In genomic region chr11:56131339-56131823, GRCm38 (mm10) we compare ENCODE assay signal across 8 mouse cellular contexts.
DNase-seq lines count a peak whose midpoint lies in the region; ATAC-seq lines count a peak whose summit lies in the region.

No protein-coding gene starts in this region.

- H3K9me3 ChIP-seq in heart, embryonic 13.5 days = no peaks in the 10 kb centered on the region
- no peaks in the 10 kb centered on the region for H3K9me3 ChIP-seq in midbrain, embryonic 14.5 days (ENCODE audit: control insufficient read depth, low read length)

- 27% methylated on average over 15 of the region's 15 CpGs for WGBS in heart, embryonic 13.5 days
- 29% methylated on average over 15 of the region's 15 CpGs for WGBS in midbrain, embryonic 14.5 days

- H3K27ac ChIP-seq in heart, embryonic 13.5 days (replicated peaks) = no peak overlapping the region
- H3K27ac ChIP-seq in midbrain, embryonic 14.5 days (replicated peaks; ENCODE audit: low read depth, low read length) = no peak overlapping the region

- no peaks in the 10 kb centered on the region for H3K27me3 ChIP-seq in heart, embryonic 13.5 days (replicated peaks)
- H3K27me3 ChIP-seq in midbrain, embryonic 14.5 days (ENCODE audit: control insufficient read depth, insufficient read depth, low read length) = no peaks in the 10 kb centered on the region

- H3K4me3 ChIP-seq in heart, embryonic 13.5 days = no peak overlapping the region
- no peak overlapping the region for H3K4me3 ChIP-seq in midbrain, embryonic 14.5 days (replicated peaks; ENCODE audit: low read depth, low read length)

- H3K4me1 ChIP-seq in heart, embryonic 13.5 days = 0 out of 2 replicates have a peak, but pooled peaks cover 6% of the 10 kb centered on the region
- no peaks in the 10 kb centered on the region for H3K4me1 ChIP-seq in midbrain, embryonic 14.5 days (ENCODE audit: control insufficient read depth, insufficient read depth, low read length)

- no peak overlapping the region for H3K9ac ChIP-seq in heart, embryonic 13.5 days
- no peak overlapping the region for H3K9ac ChIP-seq in midbrain, embryonic 14.5 days (replicated peaks; ENCODE audit: low read length)

- peak overlapping the region; percentile 34 for H3K4me2 ChIP-seq in heart, embryonic 13.5 days
- peak overlapping the region; percentile 25; the same call in 1 of the 2 replicates for H3K4me2 ChIP-seq in midbrain, embryonic 14.5 days (ENCODE audit: low read length)

- DNase-seq in adrenal gland, adult (ENCODE audit: inconsistent age in 2 of 2, low spot score in 1 of 2) = peak; percentile 15 to 74
- DNase-seq in adrenal gland, postnatal 4 days (ENCODE audit: low spot score in 2 of 2) = no peak
- DNase-seq in A20 (ENCODE audit: low read depth, low spot score) = peak; percentile 30
- DNase-seq in cerebellum, postnatal 25 days = peak; percentile 21 to 49
- peak; percentile 33 to 62 for DNase-seq in layer of hippocampus, postnatal 36 days
- DNase-seq in midbrain, embryonic 14.5 days = peak; percentile 95
- peak; percentile 9 for DNase-seq in yolk sac, embryonic 10.5 days (ENCODE audit: low spot score)

- H3K36me3 ChIP-seq in heart, embryonic 13.5 days = no peaks in the 10 kb centered on the region
- no peaks in the 10 kb centered on the region for H3K36me3 ChIP-seq in midbrain, embryonic 14.5 days (ENCODE audit: control insufficient read depth, insufficient read depth, low read length)

- ATAC-seq in heart, embryonic 13.5 days (ENCODE audit: extremely low read depth, insufficient number of reproducible peaks, low FRiP score, low TSS enrichment) = no peak
- ATAC-seq in midbrain, embryonic 14.5 days (ENCODE audit: low FRiP score, low TSS enrichment) = no peak

Comparison
In these comparisons a context has a peak if more than half of its experiments do, and no peak if none do; other contexts are left out.
1. DNase-seq: peak in adrenal gland, adult (2 of 2), A20 (single experiment), cerebellum, postnatal 25 days (2 of 2), layer of hippocampus, postnatal 36 days (2 of 2), midbrain, embryonic 14.5 days (single experiment) and yolk sac, embryonic 10.5 days (single experiment); none in adrenal gland, postnatal 4 days (0 of 2).